Mouse (Mus musculus): ENCODE data around the gene Kcnk3. TPM values are rescaled to one million over a fixed set of nuclear protein-coding genes. Genes with fewer than 3 reads are reported as not detected.

Gene Kcnk3
- polyA plus RNA-seq, 1 experiment, result not detected

GRCm38 (mm10) chr5:30618376-30619003 lies 30.5 kb downstream of the Kcnk3 start:
- TF ChIP-seq FLI1 (IDR thresholded peaks at IDR 0.05; ENCODE audit: low read length) (no peak), GATA1 (IDR thresholded peaks at IDR 0.05; ENCODE audit: borderline replicate concordance, low read length) (no peak)
- Histone ChIP-seq H3K4me3 (replicated peaks) (no peak overlapping the region), H3K36me3 (replicated peaks; ENCODE audit: low read length) (no peaks in the 10 kb centered on the region), H3K27me3 (replicated peaks) (peaks cover 84% of the 10 kb centered on the region), H3K4me1 (peaks cover 15% of the 10 kb centered on the region), H3K9me3 (peaks cover 6% of the 10 kb centered on the region; the same call in 1 of the 2 replicates)

GRCm38 (mm10) chr5:30619211-30619610 lies 31.2 kb downstream of the Kcnk3 start:
- Histone ChIP-seq H3K4me1 (peaks cover 15% of the 10 kb centered on the region), H3K9me3 (peaks cover 6% of the 10 kb centered on the region; the same call in 1 of the 2 replicates), H3K36me3 (replicated peaks; ENCODE audit: low read length) (no peaks in the 10 kb centered on the region), H3K4me3 (replicated peaks) (no peak overlapping the region), H3K27me3 (replicated peaks) (peaks cover 86% of the 10 kb centered on the region)
- TF ChIP-seq GATA1 (IDR thresholded peaks at IDR 0.05; ENCODE audit: borderline replicate concordance, low read length) (no peak), FLI1 (IDR thresholded peaks at IDR 0.05; ENCODE audit: low read length) (no peak)

GRCm38 (mm10) chr5:30620567-30620966 lies 32.6 kb downstream of the Kcnk3 start:
- peaks cover 6% of the 10 kb centered on the region; the same call in 1 of the 2 replicates for H3K9me3 ChIP-seq
- H3K4me3 ChIP-seq (replicated peaks), result peak overlapping the region; percentile 51
- TF ChIP-seq FLI1 (IDR thresholded peaks at IDR 0.05; ENCODE audit: low read length) (no peak), GATA1 (IDR thresholded peaks at IDR 0.05; ENCODE audit: borderline replicate concordance, low read length) (no peak)
- no peaks in the 10 kb centered on the region for H3K36me3 ChIP-seq (replicated peaks; ENCODE audit: low read length)
- peaks cover 20% of the 10 kb centered on the region for H3K4me1 ChIP-seq
- peaks cover 87% of the 10 kb centered on the region for H3K27me3 ChIP-seq (replicated peaks)

- Histone ChIP-seq H3K27me3 (replicated peaks) (peaks cover 88% of the 10 kb centered on the region), H3K4me3 (replicated peaks) (no peak overlapping the region)
- TF ChIP-seq GATA1 (IDR thresholded peaks at IDR 0.05; ENCODE audit: borderline replicate concordance, low read length), result no peak
- TF ChIP-seq FLI1 (IDR thresholded peaks at IDR 0.05; ENCODE audit: low read length), result no peak
Measured at GRCm38 (mm10) chr5:30621211-30621790, 33.3 kb downstream of the Kcnk3 start.

GRCm38 (mm10) chr5:30621844-30622176 lies 33.8 kb downstream of the Kcnk3 start:
- Histone ChIP-seq H3K9me3 (peaks cover 6% of the 10 kb centered on the region; the same call in 1 of the 2 replicates), H3K27me3 (replicated peaks) (peaks cover 89% of the 10 kb centered on the region), H3K4me3 (replicated peaks) (peak overlapping the region; percentile 89), H3K4me1 (peaks cover 20% of the 10 kb centered on the region), H3K36me3 (replicated peaks; ENCODE audit: low read length) (no peaks in the 10 kb centered on the region)
- TF ChIP-seq FLI1 (IDR thresholded peaks at IDR 0.05; ENCODE audit: low read length) (no peak), GATA1 (IDR thresholded peaks at IDR 0.05; ENCODE audit: borderline replicate concordance, low read length) (no peak)

More at GRCm38 (mm10) chr5:30621211-30621790, 33.3 kb downstream of the Kcnk3 start:
- H3K4me1 ChIP-seq, result peaks cover 20% of the 10 kb centered on the region
- no peaks in the 10 kb centered on the region for H3K36me3 ChIP-seq (replicated peaks; ENCODE audit: low read length)
- peaks cover 6% of the 10 kb centered on the region; the same call in 1 of the 2 replicates for H3K9me3 ChIP-seq

GRCm38 (mm10) chr5:30622177-30622840 lies 34.3 kb downstream of the Kcnk3 start:
- Histone ChIP-seq H3K27me3 (replicated peaks) (peaks cover 90% of the 10 kb centered on the region), H3K4me3 (replicated peaks) (peak overlapping the region; percentile 89), H3K4me1 (peaks cover 20% of the 10 kb centered on the region), H3K36me3 (replicated peaks; ENCODE audit: low read length) (no peaks in the 10 kb centered on the region), H3K9me3 (peaks cover 6% of the 10 kb centered on the region; the same call in 1 of the 2 replicates)
- TF ChIP-seq FLI1 (IDR thresholded peaks at IDR 0.05; ENCODE audit: low read length) (no peak), GATA1 (IDR thresholded peaks at IDR 0.05; ENCODE audit: borderline replicate concordance, low read length) (no peak)

- Histone ChIP-seq H3K27me3 (replicated peaks) (peaks cover 89% of the 10 kb centered on the region), H3K4me3 (replicated peaks) (peak overlapping the region; percentile 89), H3K36me3 (replicated peaks; ENCODE audit: low read length) (no peaks in the 10 kb centered on the region), H3K4me1 (peaks cover 20% of the 10 kb centered on the region), H3K9me3 (peaks cover 6% of the 10 kb centered on the region; the same call in 1 of the 2 replicates)
- no peak for TF ChIP-seq GATA1 (IDR thresholded peaks at IDR 0.05; ENCODE audit: borderline replicate concordance, low read length)
- no peak for TF ChIP-seq FLI1 (IDR thresholded peaks at IDR 0.05; ENCODE audit: low read length)
Measured at GRCm38 (mm10) chr5:30622841-30623185, 34.8 kb downstream of the Kcnk3 start.

- TF ChIP-seq FLI1 (IDR thresholded peaks at IDR 0.05; ENCODE audit: low read length) (no peak), GATA1 (IDR thresholded peaks at IDR 0.05; ENCODE audit: borderline replicate concordance, low read length) (no peak)
- Histone ChIP-seq H3K9me3 (peaks cover 6% of the 10 kb centered on the region; the same call in 1 of the 2 replicates), H3K4me3 (replicated peaks) (no peak overlapping the region), H3K4me1 (peaks cover 20% of the 10 kb centered on the region), H3K27me3 (replicated peaks) (peaks cover 88% of the 10 kb centered on the region), H3K36me3 (replicated peaks; ENCODE audit: low read length) (no peaks in the 10 kb centered on the region)
Measured at GRCm38 (mm10) chr5:30623380-30623779, 35.4 kb downstream of the Kcnk3 start.

GRCm38 (mm10) chr5:30624311-30624710 lies 36.3 kb downstream of the Kcnk3 start:
- Histone ChIP-seq H3K4me1 (peaks cover 20% of the 10 kb centered on the region), H3K4me3 (replicated peaks) (no peak overlapping the region)

GRCm38 (mm10) chr5:30624908-30625307 lies 36.9 kb downstream of the Kcnk3 start:
- H3K4me3 ChIP-seq (replicated peaks), result no peak overlapping the region
- peaks cover 6% of the 10 kb centered on the region; the same call in 1 of the 2 replicates for H3K9me3 ChIP-seq
- peaks cover 88% of the 10 kb centered on the region for H3K27me3 ChIP-seq (replicated peaks)
- H3K36me3 ChIP-seq (replicated peaks; ENCODE audit: low read length), result no peaks in the 10 kb centered on the region
- H3K4me1 ChIP-seq, result peaks cover 20% of the 10 kb centered on the region
- TF ChIP-seq FLI1 (IDR thresholded peaks at IDR 0.05; ENCODE audit: low read length), result no peak
- TF ChIP-seq GATA1 (IDR thresholded peaks at IDR 0.05; ENCODE audit: borderline replicate concordance, low read length), result no peak

More at GRCm38 (mm10) chr5:30624311-30624710, 36.3 kb downstream of the Kcnk3 start:
- TF ChIP-seq GATA1 (IDR thresholded peaks at IDR 0.05; ENCODE audit: borderline replicate concordance, low read length) (no peak), FLI1 (IDR thresholded peaks at IDR 0.05; ENCODE audit: low read length) (no peak)
- peaks cover 6% of the 10 kb centered on the region; the same call in 1 of the 2 replicates for H3K9me3 ChIP-seq
- H3K36me3 ChIP-seq (replicated peaks; ENCODE audit: low read length), result no peaks in the 10 kb centered on the region
- H3K27me3 ChIP-seq (replicated peaks), result peaks cover 88% of the 10 kb centered on the region

Data from megakaryocyte, embryonic 14.5 days (primary cell).